Mouse (Mus musculus) stomach, postnatal 0 days (tissue): ENCODE results near the gene Lrwd1.

ENCODE experiments used
- CTCF ChIP-seq: IDR thresholded peaks from 2 replicates; pipeline ENCODE4 v1.5.1; 2016; ENCODE audit warnings: antibody characterized with exemption, low read depth, mild to moderate bottlenecking, moderate library complexity
- EP300 ChIP-seq: optimal IDR thresholded peaks from 2 replicates; pipeline ENCODE3; 2016; ENCODE audit warnings: antibody characterized with exemption

DNA sequence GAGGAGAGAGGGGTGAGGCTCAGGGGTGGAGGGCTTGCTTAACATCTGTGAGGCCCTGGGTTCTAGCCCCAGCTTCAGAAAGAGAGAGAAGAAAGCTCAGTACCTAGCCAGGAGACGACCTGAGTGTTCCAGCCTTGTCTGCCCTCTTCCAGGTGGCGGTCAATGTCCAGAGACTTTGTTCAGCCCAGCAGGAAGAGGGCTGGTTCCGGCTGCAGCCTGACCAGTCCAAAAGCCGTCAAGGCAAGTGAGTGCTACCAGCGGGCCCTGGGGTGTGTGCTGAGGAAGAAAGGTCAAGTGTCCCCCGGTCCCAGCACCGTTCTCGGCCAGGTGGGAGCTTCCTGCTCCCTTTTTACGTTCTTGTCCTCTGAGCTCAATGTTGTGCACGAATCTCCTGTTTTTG, 37.3 kb downstream of the Lrwd1 start:
- TF ChIP-seq CTCF (no peak), EP300 (no peak)
